Mouse (Mus musculus) liver, adult 2 months (tissue): ENCODE results near the gene Fyb.

Experiments used
- CTCF ChIP-seq: fragments of 200-500 bp; IDR thresholded peaks from 2 replicates; pipeline ENCODE4 v1.5.1; 2011; ENCODE audit warnings: low read depth, low read length, control low read depth
- POLR2A ChIP-seq: fragments of 200-500 bp; IDR thresholded peaks from 2 replicates; pipeline ENCODE4 v1.6.1; 2011; ENCODE audit warnings: low read length, control low read depth; ENCODE audit not compliant: insufficient read depth; ENCODE audit errors: extremely low read depth

- TF ChIP-seq CTCF, result no peak
- no peak for TF ChIP-seq POLR2A
Measured at GRCm38 (mm10) chr15:6619558-6620316, 97.1 kb downstream of the Fyb start.
